19 mouse cellular contexts compared by ENCODE assay signal in the genomic region with DNA sequence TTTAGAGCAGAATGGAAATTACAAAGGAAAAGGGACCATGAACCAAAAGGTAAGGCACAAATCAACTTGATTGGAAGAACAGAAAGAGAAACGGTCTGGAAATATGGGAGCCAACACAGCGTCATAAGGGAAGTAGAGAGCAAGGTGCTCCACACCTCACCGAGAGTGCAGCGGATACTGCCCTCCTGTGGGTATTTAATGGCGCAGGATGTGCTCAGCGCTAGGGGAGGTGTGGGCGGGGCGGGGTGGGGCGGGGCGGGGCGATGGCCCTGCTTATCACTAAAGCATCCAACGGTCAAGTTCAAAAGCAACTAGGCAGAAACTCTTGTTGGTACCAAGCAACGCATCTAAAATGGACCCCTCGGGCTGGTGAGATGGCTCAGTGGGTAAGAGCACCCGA. TPM values are rescaled to one million over a fixed set of nuclear protein-coding genes. Genes with fewer than 3 reads are reported as not detected.
A peak's percentile ranks its signal among the peaks of the same experiment; 100 is the strongest.
DNase-seq lines count a peak whose midpoint lies in the region; ATAC-seq and TF ChIP-seq lines count a peak whose summit lies in the region.
"Had no signal": no experiment of that assay in that cellular context is flagged by ENCODE, and none has a peak within 500 bp of the region (broad histone marks: within the 10 kb centered on the region; RNA-seq: fewer than 3 reads in every experiment).

No protein-coding gene starts in this region.

- TF ChIP-seq CTCF in ES-Bruce4 (IDR thresholded peaks at IDR 0.05; ENCODE audit: low read depth, low read length), result peak; percentile 59
- TF ChIP-seq CTCF in left cerebral cortex, adult 2 months (IDR thresholded peaks at IDR 0.05), result no peak; the same call in 1 of the 2 replicates

- peak; percentile 59 for ATAC-seq in intestine, embryonic 15.5 days
- ATAC-seq: forebrain, embryonic 13.5 days; midbrain, embryonic 16.5 days had no signal

- no peak overlapping the region for H3K9ac ChIP-seq in ES-Bruce4 (ENCODE audit: low read depth, poor library complexity, severe bottlenecking)
- H3K9ac ChIP-seq in intestine, embryonic 15.5 days, result no peak overlapping the region
- H3K9ac ChIP-seq: embryonic facial prominence, embryonic 15.5 days; forebrain, embryonic 13.5 days; limb, embryonic 13.5 days; neural tube, embryonic 13.5 days had no signal

- no peak overlapping the region for H3K27ac ChIP-seq in ES-Bruce4 (ENCODE audit: insufficient read depth, low read length)
- H3K27ac ChIP-seq in intestine, embryonic 15.5 days, result no peak overlapping the region
- H3K27ac ChIP-seq in left cerebral cortex, adult 2 months, result no peak overlapping the region
- H3K27ac ChIP-seq: embryonic facial prominence, embryonic 15.5 days; forebrain, embryonic 13.5 days; heart, embryonic 10.5 days; hindbrain, embryonic 10.5 days; limb, embryonic 13.5 days; neural tube, embryonic 13.5 days had no signal

- 0 out of 2 replicates have a peak overlapping the region, but pooled peaks have one; percentile 18 for H3K4me3 ChIP-seq in ES-Bruce4 (ENCODE audit: low read depth, low read length)
- H3K4me3 ChIP-seq in intestine, embryonic 15.5 days (replicated peaks), result no peak overlapping the region
- no peak overlapping the region for H3K4me3 ChIP-seq in left cerebral cortex, adult 2 months
- H3K4me3 ChIP-seq: embryonic facial prominence, embryonic 15.5 days; forebrain, embryonic 13.5 days; heart, embryonic 10.5 days; hindbrain, embryonic 10.5 days; limb, embryonic 13.5 days; neural tube, embryonic 13.5 days had no signal

- DNase-seq in CD4-positive helper T cell, adult 2 months (ENCODE audit: low read depth, low spot score), result peak; percentile 41
- peak; percentile 40 for DNase-seq in naive thymus-derived CD4-positive, alpha-beta T cell, adult 2 months (ENCODE audit: low read depth)
- DNase-seq in adrenal gland, adult 8-10 months, result no peak
- no peak for DNase-seq in left cerebral cortex, adult 2 months (ENCODE audit: extremely low spot score in 1 of 2, low spot score in 2 of 2)
- no peak for DNase-seq in adrenal gland, adult 18-20 months (ENCODE audit: low spot score in 2 of 2)
- DNase-seq: adrenal gland, postnatal 10 days; gastrocnemius, postnatal 10 days; kidney, adult 9 months; lung, postnatal 14 days; thymus, postnatal 36 days had no signal

- H3K27me3 ChIP-seq in ES-Bruce4 (ENCODE audit: control insufficient read depth, insufficient read depth, low read length, poor library complexity, severe bottlenecking), result no peaks in the 10 kb centered on the region
- H3K27me3 ChIP-seq in intestine, embryonic 15.5 days (replicated peaks), result no peaks in the 10 kb centered on the region
- H3K27me3 ChIP-seq: embryonic facial prominence, embryonic 15.5 days; forebrain, embryonic 13.5 days; limb, embryonic 13.5 days; neural tube, embryonic 13.5 days had no signal

- no peak for TF ChIP-seq POLR2A in ES-Bruce4 (IDR thresholded peaks at IDR 0.05; ENCODE audit: insufficient read depth, low read length)

- no peaks in the 10 kb centered on the region for H3K36me3 ChIP-seq in ES-Bruce4 (ENCODE audit: control insufficient read depth, insufficient read depth, low read length, poor library complexity, severe bottlenecking)
- H3K36me3 ChIP-seq in intestine, embryonic 15.5 days, result no peaks in the 10 kb centered on the region
- H3K36me3 ChIP-seq: embryonic facial prominence, embryonic 15.5 days; heart, embryonic 10.5 days; hindbrain, embryonic 10.5 days; limb, embryonic 13.5 days; neural tube, embryonic 13.5 days had no signal

- 24% methylated on average over 15 of the region's 15 CpGs for WGBS in intestine, embryonic 15.5 days

- no peak overlapping the region for H3K4me2 ChIP-seq in intestine, embryonic 15.5 days (replicated peaks)
- H3K4me2 ChIP-seq: embryonic facial prominence, embryonic 15.5 days; forebrain, embryonic 13.5 days; limb, embryonic 13.5 days; neural tube, embryonic 13.5 days had no signal

- intact Hi-C loops in left cerebral cortex, adult 2 months (cut with DNase I), result loop anchor here (10.0 kb wide), 1 partner anchor 315 kb away; no protein-coding TSS in a partner anchor

- TF ChIP-seq EP300 in ES-Bruce4 (IDR thresholded peaks at IDR 0.05; ENCODE audit: insufficient read depth, low read depth, low read length), result no peak

- H3K9me3 ChIP-seq in ES-Bruce4 (replicated peaks; ENCODE audit: control insufficient read depth, insufficient read depth, low read length, poor library complexity, severe bottlenecking), result no peaks in the 10 kb centered on the region
- no peaks in the 10 kb centered on the region for H3K9me3 ChIP-seq in intestine, embryonic 15.5 days
- H3K9me3 ChIP-seq: embryonic facial prominence, embryonic 15.5 days; forebrain, embryonic 13.5 days; heart, embryonic 10.5 days; hindbrain, embryonic 10.5 days; limb, embryonic 13.5 days; neural tube, embryonic 13.5 days had no signal

- H3K4me1 ChIP-seq in ES-Bruce4 (ENCODE audit: control insufficient read depth, insufficient read depth, low read length), result peaks cover 5% of the 10 kb centered on the region
- H3K4me1 ChIP-seq in intestine, embryonic 15.5 days (replicated peaks), result peaks cover 10% of the 10 kb centered on the region
- H3K4me1 ChIP-seq: forebrain, embryonic 13.5 days had no signal

RNA-seq across cellular contexts. Expression of a gene that starts 4.2 kb away (rescaled TPM):
- polyA plus RNA-seq in ES-Bruce4 (2011; ENCODE audit: insufficient read depth, insufficient read length, low read depth, missing spikeins), result 4.6 and 7.0 TPM in 2 replicates
- 2.9 and 5.8 TPM in 2 replicates for polyA plus RNA-seq in intestine, embryonic 15.5 days (2015; fragmentation: Nextera tagmentation; extraction: Ambion mirVana)
- total RNA-seq in adrenal gland, adult 8-10 months (2022), result 10 to 100 TPM; 25.8 to 39.8 (median 36.6) TPM
- total RNA-seq in left cerebral cortex, adult 2 months (2021), result 10 to 100 TPM in 1 of 2 experiments, 1 to 10 TPM in 1; 9.1 to 18.3 TPM
- 10 to 100 TPM; 26.2 to 31.5 TPM for total RNA-seq in adrenal gland, adult 18-20 months (2021)

RNA-seq across cellular contexts. Expression of a gene that starts 29.7 kb away (rescaled TPM):
- 3.9 and 4.2 TPM in 2 replicates for polyA plus RNA-seq in ES-Bruce4 (2011; ENCODE audit: insufficient read depth, insufficient read length, low read depth, missing spikeins)
- 10.1 TPM in 2 replicates for polyA plus RNA-seq in intestine, embryonic 15.5 days (2015; fragmentation: Nextera tagmentation; extraction: Ambion mirVana)
- 1 to 10 TPM; 4.7 to 7.9 (median 6.4) TPM for total RNA-seq in adrenal gland, adult 8-10 months (2022)
- 1 to 10 TPM; 1.8 to 3.3 TPM for total RNA-seq in left cerebral cortex, adult 2 months (2021)
- 1 to 10 TPM; 4.8 to 7.3 TPM for total RNA-seq in adrenal gland, adult 18-20 months (2021)

RNA-seq across cellular contexts. Expression of a gene that starts 31.2 kb away (rescaled TPM):
- 66.1 and 73.0 TPM in 2 replicates for polyA plus RNA-seq in ES-Bruce4 (2011; ENCODE audit: insufficient read depth, insufficient read length, low read depth, missing spikeins)
- polyA plus RNA-seq in intestine, embryonic 15.5 days (2015; fragmentation: Nextera tagmentation; extraction: Ambion mirVana), result 8.0 and 8.8 TPM in 2 replicates
- total RNA-seq in adrenal gland, adult 8-10 months (2022), result 10 to 100 TPM; 30.8 to 55.5 (median 44.0) TPM
- total RNA-seq in left cerebral cortex, adult 2 months (2021), result 10 to 100 TPM; 49.6 to 68.5 TPM
- total RNA-seq in adrenal gland, adult 18-20 months (2021), result 10 to 100 TPM; 32.4 to 40.9 TPM

RNA-seq across cellular contexts. Expression of a gene that starts 37.8 kb away (rescaled TPM):
- 1.4 and 2.5 TPM in 2 replicates for polyA plus RNA-seq in ES-Bruce4 (2011; ENCODE audit: insufficient read depth, insufficient read length, low read depth, missing spikeins)
- 2.7 and 3.0 TPM in 2 replicates for polyA plus RNA-seq in intestine, embryonic 15.5 days (2015; fragmentation: Nextera tagmentation; extraction: Ambion mirVana)
- 1 to 10 TPM in 3 of 4 experiments, under 1 TPM in 1; 0.52 to 2.4 (median 1.4) TPM for total RNA-seq in adrenal gland, adult 8-10 months (2022)
- 1 to 10 TPM in 1 of 2 experiments, under 1 TPM in 1; 0.47 to 1.2 TPM for total RNA-seq in left cerebral cortex, adult 2 months (2021)
- under 1 TPM; 0.73 to 0.86 TPM for total RNA-seq in adrenal gland, adult 18-20 months (2021)

RNA-seq across cellular contexts. Expression of a gene that starts 42.7 kb away (rescaled TPM):
- polyA plus RNA-seq in ES-Bruce4 (2011; ENCODE audit: insufficient read depth, insufficient read length, low read depth, missing spikeins), result not detected in 2 replicates
- polyA plus RNA-seq in intestine, embryonic 15.5 days (2015; fragmentation: Nextera tagmentation; extraction: Ambion mirVana), result 13.1 and 15.2 TPM in 2 replicates
- not detected for total RNA-seq in adrenal gland, adult 8-10 months (2022)
- total RNA-seq in left cerebral cortex, adult 2 months (2021), result not detected
- total RNA-seq in adrenal gland, adult 18-20 months (2021), result not detected
- total RNA-seq: adrenal gland, postnatal 10 days; gastrocnemius, postnatal 10 days had no signal
- polyA plus RNA-seq: embryonic facial prominence, embryonic 15.5 days; forebrain, embryonic 13.5 days; heart, embryonic 10.5 days; hindbrain, embryonic 10.5 days; limb, embryonic 13.5 days; midbrain, embryonic 16.5 days; neural tube, embryonic 13.5 days had no signal

Comparison
In these comparisons a context has a peak if more than half of its experiments do, and no peak if none do; other contexts are left out.
1. DNase-seq: peak in CD4-positive helper T cell, adult 2 months (single experiment) and naive thymus-derived CD4-positive, alpha-beta T cell, adult 2 months (single experiment); none in adrenal gland, adult 8-10 months (single experiment), left cerebral cortex, adult 2 months (0 of 2) and adrenal gland, adult 18-20 months (0 of 2).